Mouse (Mus musculus) embryo, embryonic 9.5 days (tissue): Measurements from ENCODE around the gene Tmcc3.

Source experiments
- DNase-seq: peaks from one replicate; pipeline ENCODE4 v3.0.0-alpha.2; 2017; ENCODE audit errors: extremely low spot score

Tmcc3 gene

DNA sequence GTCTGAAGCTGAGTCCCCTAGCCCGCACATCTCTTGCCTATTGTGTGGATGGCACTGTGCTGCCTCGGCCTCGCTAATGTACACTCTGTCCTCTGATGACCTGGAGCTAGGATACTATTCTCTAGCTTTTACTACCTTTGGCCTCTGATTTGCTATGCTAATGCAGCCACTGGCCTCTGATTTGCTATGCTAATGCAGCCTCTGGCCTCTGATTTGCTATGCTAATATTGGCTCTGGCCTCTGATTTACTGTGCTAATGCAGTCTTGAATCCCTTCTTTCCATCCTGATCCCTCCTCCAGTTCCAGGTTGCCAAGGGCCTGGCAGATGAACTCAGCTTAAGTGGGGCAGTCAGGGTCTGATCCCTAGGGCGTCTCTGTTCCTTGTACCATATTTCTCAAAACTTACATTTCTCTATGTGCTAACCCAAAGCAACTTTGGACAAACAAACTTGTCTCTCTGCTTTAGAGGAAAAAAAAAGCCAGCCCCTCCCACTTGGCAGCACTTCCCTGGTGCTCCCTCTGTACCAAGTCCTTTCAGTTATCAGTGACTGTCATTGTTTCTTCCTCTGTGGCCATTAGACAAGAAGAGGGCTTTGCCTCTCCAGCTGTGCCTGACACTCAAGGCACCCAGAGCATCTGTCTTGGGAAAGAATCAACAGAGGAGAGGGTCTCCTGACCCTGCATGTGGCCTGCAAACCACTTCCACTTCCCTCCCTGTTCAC is 237.9 kb downstream of the Tmcc3 start:
- no peak for DNase-seq

- no peak for DNase-seq
These were observed 238.9 kb downstream of the Tmcc3 start for GRCm38 (mm10) chr10:94550649-94551048.

DNA sequence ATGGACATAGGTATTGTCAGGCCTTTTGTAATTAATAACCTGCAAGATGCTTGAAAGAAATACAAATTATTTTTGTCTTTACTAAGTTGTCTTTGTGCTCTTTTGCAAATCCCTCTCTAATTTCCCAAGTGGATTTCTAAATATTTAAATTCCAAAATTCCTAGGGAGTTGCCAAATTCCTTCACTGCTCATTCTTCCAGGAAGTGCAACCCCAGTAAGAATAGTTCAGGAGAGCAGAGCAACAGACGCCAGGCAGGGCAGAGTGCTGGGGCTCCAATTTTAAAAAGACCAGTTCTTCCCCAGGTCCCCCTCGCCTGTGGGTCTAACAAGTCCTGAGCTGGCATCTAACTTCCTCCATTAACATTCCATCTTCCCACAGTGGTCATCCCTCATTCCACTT is 239.3 kb downstream of the Tmcc3 start:
- DNase-seq = no peak

GRCm38 (mm10) chr10:94551511-94551910 is 239.8 kb downstream of the Tmcc3 start:
- no peak for DNase-seq

DNA sequence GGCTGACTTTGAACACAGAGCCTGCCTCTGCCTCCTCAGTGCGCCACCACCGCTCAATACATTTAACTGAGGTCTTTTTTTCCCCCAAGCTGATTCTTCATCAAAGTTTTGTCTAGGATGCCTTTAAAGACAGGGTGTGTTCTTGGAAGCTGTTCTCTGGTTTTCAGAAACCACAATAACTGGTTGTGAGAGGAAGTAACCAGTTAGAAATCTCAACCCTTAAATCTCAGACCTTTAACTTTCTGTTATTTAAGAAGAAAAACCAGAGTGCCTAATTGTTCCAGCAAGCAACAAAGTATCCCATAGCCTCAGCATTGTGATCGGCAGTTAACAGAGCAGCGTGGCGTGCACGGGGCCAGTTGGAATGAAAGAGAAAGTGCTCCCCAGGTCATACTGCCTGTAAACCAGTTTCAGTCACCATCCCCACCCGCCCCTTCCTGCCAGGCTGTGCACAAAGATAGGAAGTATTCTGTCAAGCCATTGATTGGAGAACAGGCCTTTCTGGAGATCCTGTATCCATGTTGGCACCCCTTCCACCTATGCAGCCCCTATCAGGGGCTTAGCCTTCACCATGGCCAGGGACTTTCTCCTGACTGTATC is 240.3 kb downstream of the Tmcc3 start:
- DNase-seq = no peak

GRCm38 (mm10) chr10:94555394-94555793 is 243.6 kb downstream of the Tmcc3 start:
- DNase-seq = no peak

GRCm38 (mm10) chr10:94557428-94558149 is 245.8 kb downstream of the Tmcc3 start:
- DNase-seq = no peak

GRCm38 (mm10) chr10:94558826-94559225 is 247.1 kb downstream of the Tmcc3 start:
- no peak for DNase-seq

GRCm38 (mm10) chr10:94561351-94561750 is 249.6 kb downstream of the Tmcc3 start:
- no peak for DNase-seq

DNA sequence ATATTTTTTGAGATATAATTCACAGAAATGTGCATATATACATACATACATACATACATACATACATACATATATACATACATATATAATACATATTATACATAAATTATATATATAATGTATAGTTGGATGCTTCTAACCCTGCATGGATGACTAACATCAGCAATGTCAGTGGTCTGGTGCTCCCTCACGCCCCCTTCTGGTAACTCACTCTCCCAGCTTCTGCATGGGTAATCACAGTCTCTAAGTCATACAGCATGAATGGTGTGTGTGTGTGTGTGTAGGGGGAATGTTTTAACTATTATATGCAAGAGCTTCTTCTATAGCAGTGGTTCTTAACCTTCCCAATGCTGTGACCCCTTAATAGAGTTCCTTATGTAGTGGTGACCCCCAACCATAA is 250.4 kb downstream of the Tmcc3 start:
- no peak for DNase-seq

DNA sequence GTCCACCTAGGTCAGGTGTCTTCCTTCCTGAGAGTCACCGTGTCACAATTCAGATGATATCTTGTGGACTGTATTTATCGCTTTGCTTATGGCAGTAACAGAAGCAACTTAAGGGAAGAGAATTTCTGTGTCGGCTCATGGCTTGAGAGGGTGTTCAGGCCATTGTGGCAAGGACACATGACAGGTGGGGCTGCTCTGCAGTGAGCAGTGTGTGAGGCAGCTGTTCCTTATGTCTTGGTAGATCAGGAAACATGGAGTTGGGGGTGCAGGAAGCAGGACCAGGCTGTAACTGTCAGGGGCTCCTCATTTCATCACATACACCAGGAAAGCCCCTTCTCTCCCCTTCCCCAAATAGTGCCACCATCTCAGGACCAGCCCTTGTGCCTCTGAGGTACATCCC is 251.2 kb downstream of the Tmcc3 start:
- DNase-seq = no peak

- DNase-seq = no peak
These were observed 253.9 kb downstream of the Tmcc3 start for GRCm38 (mm10) chr10:94565410-94566221.

- DNase-seq = no peak
These were observed 254.6 kb downstream of the Tmcc3 start for GRCm38 (mm10) chr10:94566222-94566868.

DNA sequence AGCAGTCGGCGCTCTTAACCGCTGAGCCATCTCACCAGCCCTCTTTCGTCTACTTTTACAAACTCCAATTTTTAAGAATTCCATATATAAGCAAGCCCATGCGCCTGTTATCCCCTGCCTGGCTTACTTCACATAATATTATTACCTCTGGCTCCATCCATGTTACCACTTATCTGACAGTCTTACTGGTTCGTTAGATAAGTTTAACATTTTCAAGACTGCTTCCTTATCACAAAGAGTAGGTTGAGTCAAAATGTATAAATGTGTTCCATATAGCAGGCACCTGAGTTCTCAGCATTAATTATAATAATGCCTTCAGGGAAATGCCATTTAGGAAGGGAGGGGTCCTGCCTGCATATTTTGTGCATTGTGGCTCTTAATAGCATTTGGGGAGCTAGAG is 255.5 kb downstream of the Tmcc3 start:
- DNase-seq = no peak

DNA sequence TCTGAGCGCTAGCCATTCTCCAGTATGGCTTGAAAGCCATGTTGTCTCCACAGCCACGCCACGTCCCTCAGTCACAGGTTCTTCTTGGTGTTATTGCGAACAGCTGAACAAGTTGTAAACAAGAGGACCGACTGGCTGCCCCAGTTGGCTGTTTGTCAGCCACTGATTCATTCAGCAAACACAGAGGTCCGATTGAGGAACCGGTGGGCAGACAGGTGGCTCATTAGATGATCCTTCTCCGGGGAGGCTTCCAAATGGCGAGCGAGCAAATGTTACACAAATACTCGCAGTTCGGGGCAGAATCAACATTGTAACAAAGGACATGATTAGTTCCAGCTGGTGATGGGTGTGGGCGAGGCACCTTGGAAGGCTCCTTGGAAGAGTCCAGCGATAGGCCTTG is 256.2 kb downstream of the Tmcc3 start:
- no peak for DNase-seq

DNA sequence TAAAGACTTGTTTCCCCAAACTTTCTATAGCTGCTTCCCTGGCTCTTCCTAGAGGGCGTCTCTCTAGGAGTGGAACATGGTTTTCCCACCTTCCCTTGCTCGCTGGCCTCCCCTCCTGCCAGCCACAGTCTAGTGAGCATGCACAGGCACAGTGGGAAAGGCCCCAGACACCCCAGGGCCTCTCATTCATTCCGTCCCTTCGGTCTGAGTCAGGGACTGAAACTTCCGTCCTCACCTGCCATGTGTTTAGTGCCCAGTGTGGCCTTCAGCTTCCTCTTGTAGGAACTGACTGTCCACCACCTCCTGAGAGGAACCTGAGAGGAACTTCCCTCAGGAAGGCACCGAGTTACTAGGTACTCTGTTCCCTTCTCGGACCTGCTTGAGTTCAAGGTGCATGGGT is 257.1 kb downstream of the Tmcc3 start:
- no peak for DNase-seq

- no peak for DNase-seq
These were observed 258.0 kb downstream of the Tmcc3 start for GRCm38 (mm10) chr10:94569731-94570130.

DNA sequence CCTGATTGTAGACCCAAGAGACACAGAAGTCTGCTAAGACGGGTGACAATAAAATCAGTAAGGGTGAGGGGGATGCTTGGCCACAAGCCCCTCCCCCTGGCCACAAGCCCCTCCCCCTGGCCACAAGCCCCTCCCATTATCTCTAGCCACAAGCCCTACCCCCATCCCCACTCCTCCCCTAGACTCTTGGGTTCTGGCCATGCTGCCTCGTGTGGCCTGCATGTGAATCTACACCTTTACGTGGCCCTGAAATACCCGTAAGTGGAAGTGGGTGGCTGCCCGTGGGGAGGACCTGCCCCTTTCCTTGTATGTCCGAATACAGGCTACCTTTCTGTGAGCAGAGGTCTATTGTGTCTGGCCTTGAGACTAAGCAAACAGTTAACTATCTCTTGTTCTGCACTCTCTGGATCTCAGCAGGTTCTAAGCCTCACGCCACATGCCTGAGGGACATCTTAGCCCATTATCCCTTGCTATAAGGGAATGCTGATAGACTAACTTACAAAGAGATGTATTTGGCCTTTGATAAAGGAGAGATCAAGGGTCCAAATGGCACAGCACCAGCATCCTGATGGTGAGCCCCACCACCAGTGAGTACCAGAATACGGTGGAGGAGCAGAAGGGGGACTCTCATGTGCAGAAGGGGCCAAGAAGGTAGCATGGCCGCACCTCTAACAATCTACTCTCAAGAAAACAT is 260.3 kb downstream of the Tmcc3 start:
- no peak for DNase-seq

GRCm38 (mm10) chr10:94572772-94573171 is 261.0 kb downstream of the Tmcc3 start:
- no peak for DNase-seq

GRCm38 (mm10) chr10:94574451-94575333 is 262.9 kb downstream of the Tmcc3 start:
- DNase-seq = no peak
